Mouse (Mus musculus) embryonic fibroblast, embryonic 13.5 days (primary cell): Measurements from ENCODE around the gene Cep57l1.

Experiments
- CTCF ChIP-seq: IDR thresholded peaks from 2 replicates; pipeline ENCODE4 v1.5.1; 2011; ENCODE audit warnings: mild to moderate bottlenecking, control low read depth, low read length, moderate library complexity, borderline replicate concordance; ENCODE audit not compliant: insufficient read depth
- POLR2A ChIP-seq: IDR thresholded peaks from 2 replicates; pipeline ENCODE4 v1.6.1; 2011; ENCODE audit warnings: low read depth, mild to moderate bottlenecking, control low read depth, low read length, moderate library complexity

DNA sequence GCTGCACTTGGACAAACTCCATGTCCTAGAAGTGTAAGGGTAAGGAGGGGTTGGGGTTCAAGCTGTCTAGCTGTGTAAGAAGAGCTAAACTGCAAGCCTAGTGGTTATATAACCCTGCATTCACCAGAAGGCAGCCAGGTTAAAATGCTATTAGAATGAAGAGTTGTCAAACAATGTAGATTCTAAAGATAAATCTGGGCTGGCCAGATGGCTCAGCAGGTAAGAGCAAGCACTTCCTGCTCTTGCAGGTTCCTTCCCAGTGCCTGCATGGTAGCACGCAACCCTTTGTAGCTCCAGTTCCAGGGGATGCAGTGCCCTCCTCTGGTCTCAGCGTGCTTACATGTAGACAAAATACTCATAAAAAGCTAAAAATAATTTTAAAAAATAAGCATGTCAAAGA lies 24.5 kb upstream of the Cep57l1 start:
- TF ChIP-seq POLR2A, result no peak
- TF ChIP-seq CTCF, result no peak
